Mouse (Mus musculus) left cerebral cortex, adult 8-10 months (tissue): Measurements from ENCODE around the gene Bcar3. TPM values are rescaled to one million over a fixed set of nuclear protein-coding genes. Genes with fewer than 3 reads are reported as not detected.
"Not testable (repeated sequence)": the region's sequence is repeated elsewhere in the genome, so short reads cannot be mapped to it uniquely, and the experiment has no call there.

ENCODE experiments used
- DNase-seq, 2 experiments: peaks; one replicate each; pipeline ENCODE4 v3.0.0; 2022; ENCODE audit warnings: low spot score in 2 of 2
- total RNA-seq, 4 experiments: library from RNA; stranded (reverse); gene quantifications; 2 replicates each; pipeline ENCODE4 v1.2.4; 2022

Gene Bcar3
- 10 to 100 TPM; 13.1 to 18.8 (median 16.8) TPM for total RNA-seq

DNA sequence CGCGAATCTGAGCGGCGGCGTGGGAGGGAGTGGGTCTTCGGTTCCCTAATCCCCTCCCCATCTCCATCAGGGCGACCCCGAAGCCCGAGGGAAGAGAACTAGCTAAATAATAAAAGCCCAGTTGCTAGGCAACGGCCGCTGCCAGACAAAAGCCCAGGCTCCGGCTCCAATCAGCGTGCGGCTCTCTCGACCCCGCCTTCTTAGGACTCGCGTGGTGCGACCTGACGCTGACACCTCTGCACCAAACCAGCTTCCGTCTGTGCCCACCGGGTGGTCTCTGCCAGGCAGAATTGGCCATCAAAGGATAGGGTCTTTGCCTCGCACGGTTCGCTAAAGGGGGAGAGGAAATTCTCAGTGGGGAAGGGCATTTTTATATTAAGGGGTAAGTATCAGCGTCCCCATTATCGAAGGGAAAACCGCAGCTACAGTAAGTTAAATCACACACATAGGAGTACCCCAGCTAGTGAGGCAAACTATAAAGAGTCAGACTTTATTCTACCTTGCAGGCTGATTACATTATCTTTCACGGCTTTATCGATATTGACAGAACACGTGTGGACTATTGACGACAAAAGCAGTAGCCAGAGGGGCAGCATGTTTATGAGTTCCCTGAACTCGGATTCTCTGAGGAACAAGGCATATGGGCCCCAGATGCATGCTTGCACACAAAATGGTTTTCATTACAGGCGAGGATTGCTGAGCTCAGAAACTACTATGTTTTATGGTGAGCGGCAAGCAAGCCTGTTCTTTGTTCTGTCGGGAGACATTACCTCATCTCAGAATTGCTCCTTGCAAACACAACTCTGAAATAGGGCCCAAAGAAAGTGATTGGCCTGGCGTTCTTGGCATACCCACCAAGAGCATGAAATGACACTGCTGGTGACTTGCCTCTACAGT is at the start of gene Bcar3:
Bcar3 (plus strand) TSS at position 183 of the 897 bp plus-strand sequence.
- DNase-seq = peak; percentile 81 to 95

DNA sequence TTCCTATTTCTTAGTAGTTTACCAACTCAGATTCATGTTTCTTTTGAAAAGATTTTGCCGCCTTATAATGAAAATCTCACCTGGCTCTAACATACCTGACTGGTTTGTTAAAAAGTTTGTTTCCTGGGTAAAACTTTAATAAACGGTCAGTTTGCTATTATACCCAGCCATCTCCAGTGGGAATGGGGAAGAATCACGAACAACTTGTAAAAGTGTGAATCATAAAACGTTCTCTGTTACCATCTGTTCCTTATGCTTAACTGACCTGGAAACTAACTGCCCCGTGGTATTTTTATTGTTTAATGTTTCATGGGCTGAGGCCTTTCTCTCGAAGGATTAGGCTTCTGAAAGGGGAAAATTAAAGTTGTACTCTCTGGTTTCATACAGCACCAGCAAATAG is 49.2 kb upstream of the Bcar3 start:
- no peak for DNase-seq

DNA sequence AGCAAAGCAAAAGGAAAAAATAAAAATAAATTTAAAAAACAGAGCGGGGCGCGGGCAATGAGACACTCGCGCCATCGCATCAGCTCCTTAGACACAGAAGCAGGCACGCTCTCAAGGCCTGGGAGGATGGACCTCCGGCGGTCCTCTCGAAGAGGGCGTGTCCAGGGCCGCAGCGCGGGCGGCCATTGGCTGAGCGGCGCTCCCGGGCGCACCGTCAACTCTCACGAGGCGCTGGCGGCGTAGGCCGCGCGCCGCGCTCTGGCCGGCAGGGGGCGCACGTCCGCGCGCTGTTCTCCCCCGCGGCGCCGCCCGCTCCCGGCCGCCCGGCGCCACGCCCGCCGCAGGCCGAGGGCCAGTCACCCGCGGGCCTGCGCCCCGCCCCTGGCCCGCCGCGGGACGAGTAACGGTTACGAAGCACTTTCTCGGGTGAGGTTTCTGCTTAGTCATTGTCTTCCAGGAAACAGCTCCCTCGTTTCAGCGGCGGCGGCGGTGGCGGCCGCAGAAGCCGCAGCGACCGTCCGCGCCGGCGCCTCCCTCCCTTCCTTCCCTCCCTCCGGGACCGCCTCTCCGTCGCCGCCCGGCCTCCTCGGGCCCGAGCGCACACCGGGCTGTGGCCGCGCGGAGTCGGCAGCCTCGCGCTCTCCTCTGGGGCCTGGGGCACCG is 48.6 kb upstream of the Bcar3 start, which contains the start of gene Gclm:
Gclm (plus strand) TSS at position 343 of the 663 bp plus-strand sequence.
- peak; percentile 78 to 95 for DNase-seq

GRCm38 (mm10) chr3:122245878-122246332 is 48.0 kb upstream of the Bcar3 start:
- peak; percentile 45 to 46 for DNase-seq

DNA sequence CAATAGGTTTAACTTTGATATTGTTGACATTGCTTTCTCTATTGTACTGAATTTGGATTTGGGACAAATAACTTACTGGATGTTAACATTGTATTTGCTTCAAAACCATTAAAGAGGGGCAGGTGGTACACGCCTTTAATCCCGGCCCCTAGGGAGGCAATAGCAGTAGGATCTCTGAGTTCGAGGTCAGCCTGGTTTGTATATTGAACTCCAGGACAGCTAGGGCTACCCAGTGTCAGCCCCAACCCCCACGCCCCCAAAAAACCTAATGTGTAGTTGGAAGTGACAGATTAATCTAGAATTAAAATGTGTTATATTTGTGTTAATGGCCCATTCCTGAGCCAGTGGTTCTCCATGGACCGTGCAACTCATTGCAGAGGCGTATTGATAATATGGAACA is 47.5 kb upstream of the Bcar3 start:
- DNase-seq = no peak

GRCm38 (mm10) chr3:122246986-122247767 is 46.8 kb upstream of the Bcar3 start:
- no peak for DNase-seq

- DNase-seq = no peak
Measured at GRCm38 (mm10) chr3:122247768-122248100, 46.2 kb upstream of the Bcar3 start.

DNA sequence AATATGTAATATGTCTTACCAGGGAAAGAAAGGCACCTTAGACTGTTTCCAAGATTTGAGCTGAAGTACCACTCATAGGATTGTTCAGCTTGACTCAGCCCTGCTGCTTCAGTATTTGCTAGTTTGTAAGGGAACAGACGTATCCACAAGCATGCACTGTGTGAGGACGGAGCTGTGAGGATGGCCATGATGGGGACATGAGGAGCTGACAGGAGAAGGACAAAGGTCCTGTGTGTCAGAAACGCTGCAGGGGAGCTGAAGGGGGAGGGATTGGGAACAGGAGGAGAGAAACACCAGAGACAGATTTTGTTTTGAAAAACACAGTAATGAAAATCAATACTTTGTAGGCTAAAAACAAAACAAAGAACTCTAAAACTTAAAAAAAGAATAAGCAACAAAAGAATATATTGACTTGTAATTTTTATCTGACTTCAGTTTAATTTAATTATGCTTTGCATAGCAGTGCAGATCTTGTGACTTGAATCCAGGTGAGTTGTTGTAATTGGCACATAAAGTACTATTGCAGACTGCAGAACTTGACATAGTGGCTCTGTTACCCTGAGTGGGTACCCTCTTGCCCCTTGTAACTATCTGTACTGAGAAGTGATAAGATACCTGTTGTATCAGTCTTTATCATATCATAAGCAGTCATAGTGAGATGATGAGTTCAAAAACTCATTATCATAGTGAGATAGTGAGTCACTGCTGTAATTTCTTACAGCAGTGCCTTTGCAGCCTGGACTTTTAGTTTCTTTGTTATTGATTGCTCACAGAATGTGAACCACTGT is 41.3 kb upstream of the Bcar3 start:
- no peak for DNase-seq

DNA sequence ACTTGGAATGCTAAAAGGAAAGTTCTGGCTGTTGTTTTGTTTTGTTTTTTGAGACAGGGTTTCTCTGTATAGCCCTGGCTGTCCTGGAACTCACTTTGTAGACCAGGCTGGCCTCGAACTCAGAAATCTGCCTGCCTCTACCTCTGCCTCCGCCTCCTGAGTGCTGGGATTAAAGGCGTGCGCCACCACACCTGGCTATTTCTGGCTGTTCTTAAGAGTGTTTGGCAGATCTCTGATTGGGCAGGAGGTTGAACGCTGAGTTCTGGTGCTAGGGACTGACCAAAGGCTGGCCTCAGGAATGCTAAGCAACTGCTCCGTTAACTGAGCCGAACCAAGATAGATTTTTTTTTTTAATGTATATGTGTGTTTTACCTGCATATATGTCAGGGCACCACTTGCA is 39.9 kb upstream of the Bcar3 start:
- DNase-seq = not testable (repeated sequence)

- no peak for DNase-seq
Measured at GRCm38 (mm10) chr3:122269986-122270385, 23.9 kb upstream of the Bcar3 start.

DNA sequence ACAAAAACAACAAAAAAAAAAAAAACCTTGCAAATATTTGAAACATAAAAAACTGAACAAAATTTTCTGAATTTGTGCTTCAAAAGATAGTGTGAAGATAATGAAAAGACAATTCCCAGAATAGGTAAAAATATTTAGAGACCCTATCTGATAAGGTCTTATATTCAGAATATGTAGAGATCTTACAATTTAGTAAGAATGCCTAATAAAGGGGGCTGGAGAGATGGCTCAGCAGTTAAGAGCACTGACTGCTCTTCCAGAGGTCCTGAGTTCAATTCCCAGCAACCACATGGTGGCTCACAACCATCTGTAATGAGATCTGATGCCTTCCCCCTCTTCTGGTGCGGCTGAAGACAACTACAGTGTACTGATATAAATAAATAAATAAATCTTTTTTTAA is 21.4 kb upstream of the Bcar3 start:
- DNase-seq = not testable (repeated sequence)

GRCm38 (mm10) chr3:122273407-122274240 is 20.3 kb upstream of the Bcar3 start:
- no peak for DNase-seq

GRCm38 (mm10) chr3:122274241-122275024 is 19.5 kb upstream of the Bcar3 start, which contains the start of gene Dnttip2:
Gene Dnttip2, plus strand, starts transcription at chr3:122274388.
- DNase-seq = peak; percentile 84 to 89

GRCm38 (mm10) chr3:122275111-122275510 is 18.8 kb upstream of the Bcar3 start:
- DNase-seq = no peak

DNA sequence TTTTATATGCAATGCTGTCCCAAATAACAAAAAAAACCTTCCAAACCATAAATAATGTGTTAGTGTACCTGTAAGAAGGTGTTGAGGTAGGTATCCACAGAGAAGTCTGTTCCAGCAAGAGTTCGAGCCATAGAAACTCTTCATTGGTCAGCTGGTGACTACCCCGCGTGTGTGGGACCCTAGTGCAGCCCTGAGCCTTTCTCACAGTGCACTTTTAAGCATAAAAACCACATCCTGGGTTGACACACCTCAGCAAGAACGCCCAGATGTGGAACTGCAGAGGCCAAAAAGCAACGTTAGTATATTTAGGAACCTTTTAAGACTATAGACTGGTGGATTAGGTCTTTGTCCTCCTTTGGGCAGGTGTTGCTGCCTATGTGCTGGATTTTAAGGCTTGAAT is 6.7 kb upstream of the Bcar3 start:
- no peak for DNase-seq

- no peak for DNase-seq
Measured at GRCm38 (mm10) chr3:122288613-122289195, 5.2 kb upstream of the Bcar3 start.

- DNase-seq = not testable (repeated sequence)
Measured at GRCm38 (mm10) chr3:122289344-122289743, 4.6 kb upstream of the Bcar3 start.

DNA sequence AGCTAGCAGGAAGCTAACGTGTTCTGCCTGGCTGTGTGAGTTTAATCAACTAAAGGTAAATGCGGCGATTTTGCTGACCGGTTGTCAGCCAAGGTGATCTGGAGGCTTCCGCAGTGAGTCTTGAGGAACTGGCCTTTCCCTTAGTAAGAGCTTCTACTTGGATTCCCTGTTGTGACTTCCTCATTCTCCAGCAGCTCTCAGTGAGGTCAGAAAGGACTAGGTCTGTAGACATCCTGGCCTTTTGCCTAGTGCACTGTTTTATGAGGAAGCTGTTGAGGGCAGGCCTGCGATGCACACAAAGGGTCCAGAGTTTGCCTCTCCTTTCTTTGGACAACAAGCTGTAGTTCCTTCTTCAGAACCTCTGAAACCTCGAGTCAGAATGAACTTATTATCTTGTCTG is 3.2 kb upstream of the Bcar3 start:
- DNase-seq = no peak

DNA sequence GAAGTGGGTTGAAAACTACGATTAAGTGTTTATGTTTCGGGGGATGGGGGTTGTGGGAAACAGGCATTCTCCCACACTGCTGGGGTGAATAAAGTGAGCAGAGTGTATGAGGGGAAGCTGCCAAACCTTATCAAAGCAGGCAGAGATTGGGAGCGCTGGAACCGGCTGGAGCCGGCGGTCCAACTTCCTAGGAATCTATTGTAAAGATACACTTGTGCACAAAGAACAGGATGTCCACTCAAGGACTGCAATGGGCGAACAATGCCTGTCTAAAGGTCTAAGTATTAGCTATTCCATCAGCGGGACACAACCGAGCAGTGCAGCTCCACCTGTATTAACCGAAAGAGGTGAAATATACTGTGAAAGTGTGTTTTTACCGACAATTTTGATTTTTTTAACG is 2.1 kb upstream of the Bcar3 start:
- no peak for DNase-seq
